Mouse (Mus musculus) liver, adult 2 months (tissue): ENCODE results near the gene Akirin2. TPM values are rescaled to one million over a fixed set of nuclear protein-coding genes. Genes with fewer than 3 reads are reported as not detected.

Experiments used
- DNase-seq: peaks from one replicate; pipeline ENCODE4 v3.0.0-alpha.2; 2011; ENCODE audit warnings: low read depth, low spot score; ENCODE audit errors: extremely low read depth
- H3K27ac ChIP-seq: fragments of 200-500 bp; replicated peaks from 2 replicates; pipeline ENCODE4 v1.5.1; 2012; ENCODE audit warnings: low read depth, mild to moderate bottlenecking, control low read depth, inconsistent platforms, low read length; ENCODE audit not compliant: insufficient read depth
- H3K27me3 ChIP-seq: fragments of 200-500 bp; 2 replicates; pipeline ENCODE4 v1.6.1; 2012; ENCODE audit warnings: mild to moderate bottlenecking, moderate library complexity, low read length, inconsistent platforms; ENCODE audit not compliant: control insufficient read depth, insufficient read depth
- H3K36me3 ChIP-seq: fragments of 200-500 bp; 2 replicates; pipeline ENCODE4 v1.6.1; 2012; ENCODE audit warnings: low read length, inconsistent platforms; ENCODE audit not compliant: control insufficient read depth, insufficient read depth
- H3K4me1 ChIP-seq: fragments of 200-500 bp; 2 replicates; pipeline ENCODE4 v1.6.1; 2011; ENCODE audit warnings: low read length; ENCODE audit not compliant: control insufficient read depth, insufficient read depth
- H3K4me3 ChIP-seq: fragments of 200-500 bp; 2 replicates; pipeline ENCODE4 v1.5.1; 2011; ENCODE audit warnings: low read depth, mild to moderate bottlenecking, control low read depth, low read length, moderate library complexity; ENCODE audit not compliant: insufficient read depth
- H3K79me2 ChIP-seq: fragments of 200-500 bp; 2 replicates; pipeline ENCODE4 v1.6.1; 2012; ENCODE audit warnings: inconsistent platforms, mild to moderate bottlenecking, low read length, moderate library complexity; ENCODE audit not compliant: control insufficient read depth, insufficient read depth
- H3K9ac ChIP-seq: fragments of 200-500 bp; 2 replicates; pipeline ENCODE4 v1.6.1; 2012; ENCODE audit warnings: low read depth, mild to moderate bottlenecking, control low read depth, inconsistent platforms, low read length
- CTCF ChIP-seq: fragments of 200-500 bp; IDR thresholded peaks from 2 replicates; pipeline ENCODE4 v1.5.1; 2011; ENCODE audit warnings: low read depth, low read length, control low read depth
- POLR2A ChIP-seq: fragments of 200-500 bp; IDR thresholded peaks from 2 replicates; pipeline ENCODE4 v1.6.1; 2011; ENCODE audit warnings: low read length, control low read depth; ENCODE audit not compliant: insufficient read depth; ENCODE audit errors: extremely low read depth
- WGBS: fragments of 180-500 bp; shearing (Covaris S2); methylation state at CpG from one replicate; pipeline ENCODE4 v1.1.7; 2018; 5-methylcytosine and 5-hydroxymethylcytosine counted together
- polyA plus RNA-seq: library from polyadenylated mRNA; depleted of rRNA; stranded (reverse); fragments of >200 nt; gene quantifications from 2 replicates; pipeline ENCODE4 v1.2.3, GENCODE M21; 2012
- total RNA-seq: library from RNA; depleted of rRNA; stranded (reverse); fragments of >200 nt; gene quantifications from 2 replicates; pipeline ENCODE4 v1.2.3, GENCODE M21; 2014

The Akirin2 gene
- total and polyA plus RNA-seq, 2 experiments, result 10.9 to 16.2 TPM

DNA sequence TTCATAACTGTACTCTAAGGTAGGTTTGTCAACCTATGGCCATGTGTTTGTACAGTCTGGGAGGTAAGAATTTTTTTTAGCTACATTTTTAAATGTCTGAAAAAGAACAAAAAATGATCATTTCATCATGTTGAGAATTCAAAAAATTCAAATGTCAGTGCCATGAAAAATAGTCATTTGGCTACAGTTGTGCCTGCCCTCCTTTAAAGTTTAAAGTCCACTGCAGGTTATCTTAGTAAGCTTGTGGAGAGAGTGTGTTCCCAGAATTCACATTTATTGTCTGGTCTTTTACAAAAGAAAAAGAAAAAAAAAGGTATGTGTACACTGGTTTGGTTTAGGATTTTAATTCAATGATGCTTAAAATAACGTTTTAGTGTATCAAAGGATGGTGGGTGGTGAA is 3.9 kb downstream of the Akirin2 start:
- H3K27me3 ChIP-seq, result no peaks in the 10 kb centered on the region
- H3K4me1 ChIP-seq, result peaks cover 34% of the 10 kb centered on the region

DNA sequence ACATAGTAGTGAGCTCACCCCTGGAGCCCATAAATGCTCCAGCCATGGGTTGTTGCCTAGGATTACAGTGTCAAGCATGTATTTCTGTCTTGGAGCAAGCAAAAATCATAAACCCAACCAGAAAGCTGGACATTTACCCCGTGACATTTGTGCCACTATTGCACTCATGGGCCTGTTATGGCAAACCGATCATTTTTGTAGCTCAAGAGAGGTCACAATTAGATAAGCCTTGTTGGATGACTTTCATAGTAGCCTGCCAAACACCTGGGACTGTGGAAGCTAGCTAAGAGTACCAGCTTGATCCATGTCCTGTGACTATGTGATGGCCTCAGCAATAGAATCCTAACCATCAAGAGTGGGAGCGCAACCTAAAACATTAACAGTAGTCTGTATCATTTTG is 4.9 kb downstream of the Akirin2 start:
- peaks cover 1% of the 10 kb centered on the region; the same call in 1 of the 2 replicates for H3K36me3 ChIP-seq
- H3K4me1 ChIP-seq, result peaks cover 34% of the 10 kb centered on the region
- no peak overlapping the region for H3K4me3 ChIP-seq
- peak; percentile 94 for DNase-seq
- no peaks in the 10 kb centered on the region for H3K27me3 ChIP-seq
- peak overlapping the region; percentile 73 for H3K27ac ChIP-seq
- TF ChIP-seq POLR2A (no peak), CTCF (no peak)
- WGBS, result 46% methylated on average over 3 of the region's 3 CpGs
- H3K9ac ChIP-seq, result no peak overlapping the region
- peaks cover 31% of the 10 kb centered on the region; the same call in 1 of the 2 replicates for H3K79me2 ChIP-seq

More for the DNA sequence above, 3.9 kb downstream of the Akirin2 start:
- TF ChIP-seq CTCF, result no peak
- TF ChIP-seq POLR2A, result no peak
- no peaks in the 10 kb centered on the region; the same call in 1 of the 2 replicates for H3K36me3 ChIP-seq
- no peak overlapping the region for H3K4me3 ChIP-seq
- WGBS, result 3% methylated on average over 1 of the region's 1 CpGs
- no peak overlapping the region for H3K27ac ChIP-seq
- no peak overlapping the region for H3K9ac ChIP-seq
- H3K79me2 ChIP-seq, result peaks cover 33% of the 10 kb centered on the region; the same call in 1 of the 2 replicates
- DNase-seq, result peak; percentile 79

DNA sequence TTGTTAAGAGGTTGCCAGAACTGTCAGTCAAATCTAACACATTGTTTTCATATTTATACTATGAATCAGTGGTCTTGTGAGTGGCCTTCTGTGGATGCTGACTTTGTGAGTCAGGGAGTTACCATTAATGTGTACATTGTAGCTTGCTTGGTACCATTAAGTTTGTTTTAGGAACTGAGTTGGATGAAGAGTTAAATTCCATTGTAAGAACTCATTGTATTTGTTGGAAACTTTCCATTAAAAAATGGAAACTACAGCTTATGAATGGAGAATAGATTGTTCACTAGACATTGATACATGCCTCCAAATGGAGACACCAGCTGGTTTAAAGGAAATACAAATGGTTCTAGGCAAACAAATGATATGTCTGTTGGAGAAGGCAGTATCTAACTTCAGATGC is 5.4 kb downstream of the Akirin2 start:
- TF ChIP-seq POLR2A, result no peak
- no peak for TF ChIP-seq CTCF

DNA sequence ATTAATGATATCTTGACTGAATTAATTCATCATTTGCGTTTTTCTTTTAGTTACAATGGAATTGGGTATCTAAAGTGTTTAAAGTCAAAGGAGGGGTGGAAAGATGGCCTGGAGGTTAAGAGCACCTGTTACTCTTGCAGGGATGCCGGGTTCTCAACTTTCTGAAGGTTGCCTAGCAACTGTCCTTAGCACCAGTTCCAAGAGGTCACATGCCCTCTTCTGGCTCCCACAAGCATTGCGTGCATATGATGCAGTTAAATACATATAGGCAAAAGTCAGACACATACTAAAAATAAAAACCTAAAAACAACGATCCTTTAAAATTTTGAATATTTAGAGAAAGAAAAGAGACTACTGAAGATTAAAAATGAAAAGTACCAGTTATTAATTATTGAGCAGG is 10.2 kb downstream of the Akirin2 start:
- TF ChIP-seq CTCF, result peak; percentile 56
- no peak for TF ChIP-seq POLR2A
- WGBS, result 44% methylated on average over 4 of the region's 4 CpGs
- H3K27ac ChIP-seq, result no peak overlapping the region

More for the DNA sequence above, 5.4 kb downstream of the Akirin2 start:
- Histone ChIP-seq H3K9ac (no peak overlapping the region), H3K27me3 (no peaks in the 10 kb centered on the region), H3K27ac (no peak overlapping the region), H3K79me2 (peaks cover 25% of the 10 kb centered on the region; the same call in 1 of the 2 replicates), H3K4me1 (peaks cover 34% of the 10 kb centered on the region), H3K36me3 (peaks cover 1% of the 10 kb centered on the region; the same call in 1 of the 2 replicates), H3K4me3 (no peak overlapping the region)
- DNase-seq, result no peak

DNA sequence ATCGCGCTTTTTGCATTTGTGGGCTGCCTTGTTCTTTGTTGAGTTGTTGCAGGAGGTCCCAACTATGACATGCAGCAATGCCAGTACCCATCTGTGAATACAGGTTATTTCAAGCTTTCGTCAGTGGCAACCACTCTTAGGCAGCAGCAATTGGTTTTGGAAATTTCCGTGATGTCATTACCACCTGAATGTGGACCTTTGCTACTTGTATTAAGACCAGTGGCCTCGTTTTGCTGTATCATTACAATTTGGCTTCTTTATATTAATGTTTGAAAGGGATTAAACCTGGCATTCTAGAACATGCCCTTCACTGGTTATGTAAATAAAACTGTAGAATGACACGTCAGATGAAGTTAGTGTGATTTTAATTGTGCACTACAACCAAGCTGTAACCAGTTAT is 15.5 kb downstream of the Akirin2 start:
- no peak overlapping the region for H3K27ac ChIP-seq
- no peaks in the 10 kb centered on the region; the same call in 1 of the 2 replicates for H3K4me1 ChIP-seq
- 62% methylated on average over 6 of the region's 6 CpGs for WGBS
- H3K9ac ChIP-seq, result no peak overlapping the region
- H3K4me3 ChIP-seq, result no peak overlapping the region
- H3K36me3 ChIP-seq, result peaks cover 63% of the 10 kb centered on the region
- H3K27me3 ChIP-seq, result no peaks in the 10 kb centered on the region
- DNase-seq, result peak; percentile 61
- H3K79me2 ChIP-seq, result no peaks in the 10 kb centered on the region; the same call in 1 of the 2 replicates
- TF ChIP-seq CTCF, result no peak
- no peak for TF ChIP-seq POLR2A

More for the DNA sequence above, 10.2 kb downstream of the Akirin2 start:
- Histone ChIP-seq H3K36me3 (peaks cover 20% of the 10 kb centered on the region), H3K4me3 (no peak overlapping the region), H3K79me2 (peaks cover 6% of the 10 kb centered on the region; the same call in 1 of the 2 replicates), H3K27me3 (no peaks in the 10 kb centered on the region), H3K4me1 (peaks cover 13% of the 10 kb centered on the region; the same call in 1 of the 2 replicates), H3K9ac (no peak overlapping the region)
- DNase-seq, result peak; percentile 72

DNA sequence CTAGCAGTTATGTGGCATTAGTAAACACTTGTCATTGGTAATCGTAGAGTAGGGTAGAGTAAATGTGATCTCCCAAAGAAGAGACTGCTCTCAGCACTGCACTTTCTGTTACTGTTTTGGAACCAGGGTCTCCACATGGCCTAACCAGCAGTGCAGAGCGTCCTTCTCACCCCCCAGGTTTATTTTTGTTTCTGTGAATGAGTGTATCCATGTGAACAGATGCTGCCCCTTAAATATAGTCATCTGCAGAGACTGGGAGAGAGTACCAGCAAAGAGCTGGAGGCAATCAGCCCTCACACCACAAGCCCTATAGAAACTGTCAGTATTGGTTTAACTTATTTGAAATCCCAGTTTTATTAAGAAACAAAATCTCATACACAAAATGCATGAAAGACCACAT is 22.1 kb downstream of the Akirin2 start:
- no peaks in the 10 kb centered on the region for H3K4me1 ChIP-seq
- no peaks in the 10 kb centered on the region for H3K27me3 ChIP-seq
- no peak for DNase-seq
- peaks cover 84% of the 10 kb centered on the region for H3K36me3 ChIP-seq
- no peaks in the 10 kb centered on the region for H3K79me2 ChIP-seq
- 61% methylated on average over 2 of the region's 2 CpGs for WGBS
- H3K9ac ChIP-seq, result no peak overlapping the region
- no peak overlapping the region for H3K4me3 ChIP-seq
- H3K27ac ChIP-seq, result no peak overlapping the region
- TF ChIP-seq CTCF (no peak), POLR2A (no peak)
